Mouse (Mus musculus) stomach, postnatal 0 days (tissue): ENCODE data around the gene Nlrx1. TPM values are rescaled to one million over a fixed set of nuclear protein-coding genes. Genes with fewer than 3 reads are reported as not detected.

ENCODE experiments used
- ATAC-seq: fragments of 200-750 bp; cut with Nextera tagmentation; 2 replicates; pipeline ENCODE4 v1.8.0; 2017; ENCODE audit not compliant: low FRiP score, low TSS enrichment
- DNase-seq: peaks from one replicate; pipeline ENCODE4 v3.0.0-alpha.2; 2016; ENCODE audit warnings: low spot score
- H3K27ac ChIP-seq: fragments of 300-500 bp; sonication (generic); replicated peaks from 2 replicates; pipeline ENCODE4 v1.5.1; 2014; ENCODE audit warnings: mild to moderate bottlenecking, control low read depth
- H3K27me3 ChIP-seq: fragments of 300-500 bp; sonication (generic); 2 replicates; pipeline ENCODE4 v1.6.1; 2014; ENCODE audit warnings: low read length; ENCODE audit not compliant: control insufficient read depth, insufficient read depth
- H3K36me3 ChIP-seq: fragments of 300-500 bp; sonication (generic); 2 replicates; pipeline ENCODE4 v1.6.1; 2014; ENCODE audit warnings: low read length, mixed read lengths; ENCODE audit not compliant: control insufficient read depth, insufficient read depth
- H3K4me1 ChIP-seq: fragments of 300-500 bp; sonication (generic); replicated peaks from 2 replicates; pipeline ENCODE4 v1.6.1; 2014; ENCODE audit warnings: antibody characterized with exemption; ENCODE audit not compliant: control insufficient read depth, insufficient read depth
- H3K4me2 ChIP-seq: fragments of 300-500 bp; sonication (generic); replicated peaks from 2 replicates; pipeline ENCODE4 v1.6.1; 2014; ENCODE audit warnings: low read depth, mild to moderate bottlenecking, control low read depth, moderate library complexity
- H3K4me3 ChIP-seq: fragments of 300-500 bp; sonication (generic); 2 replicates; pipeline ENCODE4 v1.5.1; 2014; ENCODE audit warnings: low read depth, low read length, control low read depth
- H3K9ac ChIP-seq: fragments of 300-500 bp; sonication (generic); 2 replicates; pipeline ENCODE4 v1.6.1; 2014; ENCODE audit warnings: mild to moderate bottlenecking, low read length, control low read depth, mixed read lengths
- H3K9me3 ChIP-seq: fragments of 300-500 bp; sonication (generic); 2 replicates; pipeline ENCODE4 v1.6.1; 2016; ENCODE audit warnings: low read length; ENCODE audit not compliant: control insufficient read depth
- CTCF ChIP-seq: IDR thresholded peaks from 2 replicates; pipeline ENCODE4 v1.5.1; 2016; ENCODE audit warnings: antibody characterized with exemption, low read depth, mild to moderate bottlenecking, moderate library complexity
- EP300 ChIP-seq: optimal IDR thresholded peaks from 2 replicates; pipeline ENCODE3; 2016; ENCODE audit warnings: antibody characterized with exemption
- WGBS: fragments of 180-500 bp; shearing (Covaris S2); extraction: QIAGEN DNeasy Blood & Tissue Kit; methylation state at CpG from one replicate; pipeline ENCODE4 v1.1.7; 2014; 5-methylcytosine and 5-hydroxymethylcytosine counted together
- polyA plus RNA-seq: library from polyadenylated mRNA; unstranded; fragments of >200 nt; fragmentation: Nextera tagmentation; extraction: Ambion mirVana; gene quantifications from 2 replicates; pipeline ENCODE4 v1.2.1, GENCODE M21; 2015

The Nlrx1 gene
- polyA plus RNA-seq, 1 experiment from 2014 or later: 9.2 TPM

DNA sequence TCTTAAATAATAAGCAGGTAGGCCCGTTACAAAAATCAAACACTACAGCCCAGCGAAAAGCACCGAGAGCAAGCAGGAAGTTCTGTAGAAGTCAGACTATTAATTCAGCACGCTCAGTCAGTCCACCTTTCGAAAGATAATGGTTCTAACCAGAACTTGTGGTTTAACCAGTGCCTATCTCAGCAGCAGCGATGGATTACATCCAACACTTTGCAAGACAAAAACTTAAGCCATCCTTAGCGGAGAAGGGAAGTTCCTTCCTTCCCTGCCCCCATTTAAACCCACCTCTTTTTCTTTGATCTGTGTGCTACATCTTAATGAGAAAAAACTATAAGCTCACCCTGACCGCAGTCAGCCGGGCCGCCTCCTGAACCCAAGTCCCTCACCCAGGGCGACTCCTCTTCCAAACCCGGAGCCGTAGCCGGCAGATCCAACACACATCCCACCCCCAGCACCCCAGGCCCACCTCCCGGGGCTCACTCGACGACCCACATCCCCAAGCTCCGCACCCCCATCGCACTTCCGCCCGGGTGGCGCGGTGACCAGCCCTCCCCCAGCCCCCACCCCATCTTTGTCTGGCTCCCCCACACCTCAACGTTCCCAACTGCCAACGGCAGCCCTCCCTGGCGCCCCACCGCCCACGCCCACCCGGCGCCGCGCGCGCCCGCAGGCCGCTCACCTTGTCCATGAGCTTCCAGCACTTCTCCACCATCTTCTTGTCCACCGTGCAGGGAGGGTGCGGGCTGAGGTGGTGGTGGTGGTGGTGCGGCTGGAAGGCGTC lies 35.2 kb downstream of the Nlrx1 start:
- Histone ChIP-seq H3K27me3 (no peaks in the 10 kb centered on the region), H3K27ac (peak overlapping the region; percentile 93), H3K4me3 (peak overlapping the region; percentile 88), H3K4me2 (peak overlapping the region; percentile 65), H3K36me3 (no peaks in the 10 kb centered on the region; the same call in 1 of the 2 replicates), H3K4me1 (peaks cover 3% of the 10 kb centered on the region; the same call in 1 of the 2 replicates), H3K9me3 (no peaks in the 10 kb centered on the region), H3K9ac (peak overlapping the region; percentile 87)
- DNase-seq: no peak
- WGBS: under 1% methylated on average over 33 of the region's 40 CpGs
- ATAC-seq: peak; percentile 72
- TF ChIP-seq CTCF (no peak), EP300 (no peak)

DNA sequence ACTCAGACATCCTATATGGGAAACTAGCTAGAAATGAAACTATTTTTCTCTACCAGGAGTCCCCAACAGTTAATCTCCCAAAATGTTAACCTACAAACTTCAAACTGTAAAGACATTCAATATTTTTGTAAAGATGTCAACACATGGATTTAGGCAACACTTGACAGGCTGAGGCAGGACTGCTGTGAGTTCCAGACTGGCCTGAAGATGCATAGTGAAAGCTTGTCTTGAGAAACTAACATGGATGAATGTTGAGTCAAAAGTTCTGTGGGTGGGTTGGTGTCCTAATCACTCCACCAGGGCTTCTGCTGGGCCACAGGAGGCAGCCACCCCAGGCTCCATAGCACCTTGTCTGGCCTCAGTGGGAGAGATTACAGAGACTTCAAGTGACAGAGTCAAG lies 36.8 kb downstream of the Nlrx1 start:
- peaks cover 3% of the 10 kb centered on the region; the same call in 1 of the 2 replicates for H3K4me1 ChIP-seq
- ATAC-seq (no peak), DNase-seq (no peak)
- no peak overlapping the region for H3K4me3 ChIP-seq
- H3K27me3 ChIP-seq: no peaks in the 10 kb centered on the region
- no peak overlapping the region for H3K27ac ChIP-seq
- no peak overlapping the region for H3K9ac ChIP-seq
- TF ChIP-seq EP300 (no peak), CTCF (no peak)
- H3K9me3 ChIP-seq: no peaks in the 10 kb centered on the region
- no peaks in the 10 kb centered on the region; the same call in 1 of the 2 replicates for H3K36me3 ChIP-seq
- H3K4me2 ChIP-seq: no peak overlapping the region

GRCm38 (mm10) chr9:44225993-44226392 lies 42.4 kb downstream of the Nlrx1 start:
- no peaks in the 10 kb centered on the region for H3K9me3 ChIP-seq
- H3K4me3 ChIP-seq: no peak overlapping the region
- H3K36me3 ChIP-seq: no peaks in the 10 kb centered on the region; the same call in 1 of the 2 replicates
- DNase-seq (no peak), ATAC-seq (no peak)
- no peak overlapping the region for H3K4me2 ChIP-seq
- WGBS: 51% methylated on average over 6 of the region's 6 CpGs
- H3K9ac ChIP-seq: no peak overlapping the region
- H3K4me1 ChIP-seq: no peaks in the 10 kb centered on the region
- H3K27ac ChIP-seq: no peak overlapping the region
- TF ChIP-seq EP300: no peak
- no peak for TF ChIP-seq CTCF
- H3K27me3 ChIP-seq: no peaks in the 10 kb centered on the region

- Histone ChIP-seq H3K4me3 (no peak overlapping the region), H3K9ac (no peak overlapping the region), H3K4me2 (no peak overlapping the region), H3K9me3 (no peaks in the 10 kb centered on the region), H3K27me3 (no peaks in the 10 kb centered on the region), H3K36me3 (no peaks in the 10 kb centered on the region), H3K27ac (no peak overlapping the region), H3K4me1 (no peaks in the 10 kb centered on the region)
- TF ChIP-seq CTCF (no peak), EP300 (no peak)
- WGBS: 92% methylated on average over 14 of the region's 14 CpGs
- no peak for ATAC-seq
- no peak for DNase-seq
These were observed 54.9 kb downstream of the Nlrx1 start for GRCm38 (mm10) chr9:44213538-44213937.

GRCm38 (mm10) chr9:44212406-44212805 lies 56.0 kb downstream of the Nlrx1 start:
- Histone ChIP-seq H3K27ac (no peak overlapping the region), H3K36me3 (no peaks in the 10 kb centered on the region), H3K4me3 (no peak overlapping the region), H3K9ac (no peak overlapping the region), H3K4me2 (no peak overlapping the region), H3K4me1 (no peaks in the 10 kb centered on the region), H3K9me3 (no peaks in the 10 kb centered on the region), H3K27me3 (no peaks in the 10 kb centered on the region)
- no peak for ATAC-seq
- 69% methylated on average over 4 of the region's 4 CpGs for WGBS
- DNase-seq: no peak
- TF ChIP-seq CTCF (no peak), EP300 (no peak)

DNA sequence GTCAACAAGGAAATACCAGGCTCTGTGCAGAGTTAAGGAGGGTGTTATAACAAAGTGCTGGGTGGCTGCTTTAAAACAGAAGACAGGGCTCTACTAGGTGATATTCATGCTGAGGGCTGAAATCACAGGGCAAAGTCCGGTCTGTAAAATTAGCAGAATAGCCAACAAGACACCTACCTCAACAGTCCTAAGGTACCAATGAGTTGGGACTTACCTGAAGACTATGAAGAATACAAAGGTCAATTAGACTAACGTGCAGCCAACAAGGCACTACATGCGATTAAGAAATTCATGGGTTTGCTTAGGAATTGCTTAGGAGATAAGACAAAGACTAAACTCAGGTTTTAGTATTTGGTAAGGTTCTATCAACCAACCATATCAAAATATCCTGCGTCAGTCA lies 59.0 kb downstream of the Nlrx1 start:
- Histone ChIP-seq H3K36me3 (no peaks in the 10 kb centered on the region), H3K27me3 (no peaks in the 10 kb centered on the region), H3K4me2 (no peak overlapping the region), H3K27ac (no peak overlapping the region), H3K4me1 (no peaks in the 10 kb centered on the region), H3K9me3 (no peaks in the 10 kb centered on the region), H3K9ac (no peak overlapping the region), H3K4me3 (no peak overlapping the region)
- no peak for DNase-seq
- no peak for TF ChIP-seq EP300
- no peak for TF ChIP-seq CTCF
- 80% methylated on average over 4 of the region's 4 CpGs for WGBS
- no peak for ATAC-seq
